Mouse (Mus musculus) layer of hippocampus, adult 6 months (tissue): Measurements from ENCODE around the gene Fmnl2. TPM values are rescaled to one million over a fixed set of nuclear protein-coding genes. Genes with fewer than 3 reads are reported as not detected.

ENCODE experiments used
- long read RNA-seq, 2 experiments: library from polyadenylated mRNA; unstranded; transcript quantifications; one replicate each; pipeline ENCODE4 v2.0.0; 2019 to 2020
- polyA plus RNA-seq: library from polyadenylated mRNA; unstranded; fragments of <200 nt; fragmentation: Nextera tagmentation; gene quantifications from 2 replicates; pipeline ENCODE4 v1.2.3, GENCODE M21; 2021

Fmnl2 gene
- 3.2 and 3.6 TPM in 2 replicates for polyA plus RNA-seq
- long read RNA-seq, experiment 1, partial matches to known transcripts, result 7 of 18 reads
- long read RNA-seq, experiment 1, other reads (novel, unspliced or antisense), result 11 of 18 reads
- long read RNA-seq, experiment 2, partial matches to known transcripts, result 7 of 15 reads
- long read RNA-seq, experiment 2, other reads (novel, unspliced or antisense), result 8 of 15 reads

GRCm38 (mm10) chr2:52857611-52858528 lies at the start of gene Fmnl2:
Gene Fmnl2 (plus strand): TSS chr2:52857860.

Other genes starting within 250 kb of the Fmnl2 start
- 36.3 and 37.7 TPM in 2 replicates for gene Cacnb4, start 181.0 kb upstream of the Fmnl2 start, polyA plus RNA-seq
- 4.8 and 7.0 TPM in 2 replicates for gene Stam2, start 115.6 kb upstream of the Fmnl2 start, polyA plus RNA-seq